Mouse (Mus musculus): ENCODE measurements around the gene Olfr368. TPM values are rescaled to one million over a fixed set of nuclear protein-coding genes. Genes with fewer than 3 reads are reported as not detected.

The Olfr368 gene
- not detected in 2 replicates for polyA plus RNA-seq (2015; fragmentation: Nextera tagmentation; extraction: Ambion mirVana)

GRCm38 (mm10) chr2:37326215-37326614, at the start of gene Olfr368:
Gene Olfr368 (plus strand): TSS chr2:37326515.
- no peak within 1 kb of the TSS for H3K27ac ChIP-seq
- no peaks in the 10 kb centered on the region for H3K9me3 ChIP-seq
- no peak within 1 kb of the TSS for H3K4me3 ChIP-seq
- no peak within 1 kb of the TSS for H3K9ac ChIP-seq
- 89% methylated on average over 1 of the region's 1 CpGs for WGBS
- H3K27me3 ChIP-seq: no peaks in the 10 kb centered on the region
- H3K36me3 ChIP-seq: no peaks in the 10 kb centered on the region
- H3K4me1 ChIP-seq (replicated peaks): no peaks in the 10 kb centered on the region
- H3K4me2 ChIP-seq: no peak within 1 kb of the TSS
- ATAC-seq (ENCODE audit: low FRiP score): no peak

DNA sequence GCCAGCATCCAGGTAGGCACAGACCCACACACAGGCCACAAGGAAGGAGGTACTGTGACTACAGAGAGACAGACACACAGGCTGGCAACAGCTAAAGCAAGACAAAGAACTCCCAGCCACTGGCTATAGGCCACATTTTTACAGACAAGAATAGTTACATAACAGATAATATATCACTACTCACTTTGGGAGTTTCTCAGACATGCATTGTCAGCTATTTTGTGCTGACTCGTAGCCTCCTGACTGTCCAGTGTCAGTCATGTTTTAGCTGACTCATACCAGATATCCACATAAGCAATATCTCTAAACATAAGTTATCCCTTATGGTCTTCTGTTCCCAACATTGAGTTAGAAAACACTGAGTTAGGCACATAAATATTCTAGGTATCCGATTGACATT, 7.0 kb downstream of the Olfr368 start:
- ATAC-seq (ENCODE audit: low FRiP score): no peak

GRCm38 (mm10) chr2:37338497-37339187, 12.3 kb downstream of the Olfr368 start:
- 61% methylated on average over 10 of the region's 10 CpGs for WGBS
- no peak overlapping the region for H3K4me3 ChIP-seq
- H3K9ac ChIP-seq: no peak overlapping the region
- H3K27ac ChIP-seq: no peak overlapping the region
- no peaks in the 10 kb centered on the region for H3K4me1 ChIP-seq (replicated peaks)
- no peak for ATAC-seq (ENCODE audit: low FRiP score)
- H3K9me3 ChIP-seq: no peaks in the 10 kb centered on the region
- H3K36me3 ChIP-seq: no peaks in the 10 kb centered on the region
- no peak overlapping the region for H3K4me2 ChIP-seq
- no peaks in the 10 kb centered on the region for H3K27me3 ChIP-seq

More for the DNA sequence above, 7.0 kb downstream of the Olfr368 start:
- 89% methylated on average over 2 of the region's 2 CpGs for WGBS
- H3K9ac ChIP-seq: no peak overlapping the region
- no peaks in the 10 kb centered on the region for H3K9me3 ChIP-seq
- H3K27ac ChIP-seq: no peak overlapping the region
- no peaks in the 10 kb centered on the region for H3K27me3 ChIP-seq
- H3K36me3 ChIP-seq: no peaks in the 10 kb centered on the region
- H3K4me3 ChIP-seq: no peak overlapping the region
- H3K4me2 ChIP-seq: no peak overlapping the region
- no peaks in the 10 kb centered on the region for H3K4me1 ChIP-seq (replicated peaks)

GRCm38 (mm10) chr2:37351671-37352070, 25.4 kb downstream of the Olfr368 start:
- ATAC-seq (ENCODE audit: low FRiP score): no peak
- Histone ChIP-seq H3K4me3 (no peak overlapping the region), H3K4me1 (replicated peaks) (no peaks in the 10 kb centered on the region), H3K27me3 (no peaks in the 10 kb centered on the region), H3K9me3 (no peaks in the 10 kb centered on the region), H3K4me2 (no peak overlapping the region), H3K36me3 (peaks cover 67% of the 10 kb centered on the region), H3K9ac (no peak overlapping the region), H3K27ac (no peak overlapping the region)
- 93% methylated on average over 7 of the region's 7 CpGs for WGBS

- Histone ChIP-seq H3K27ac (no peak overlapping the region), H3K27me3 (no peaks in the 10 kb centered on the region), H3K9me3 (no peaks in the 10 kb centered on the region), H3K9ac (no peak overlapping the region), H3K4me2 (no peak overlapping the region), H3K36me3 (peaks cover 61% of the 10 kb centered on the region), H3K4me1 (replicated peaks) (peaks cover 15% of the 10 kb centered on the region), H3K4me3 (no peak overlapping the region)
- 98% methylated on average over 5 of the region's 5 CpGs for WGBS
- no peak for ATAC-seq (ENCODE audit: low FRiP score)
These were observed 29.3 kb downstream of the Olfr368 start for GRCm38 (mm10) chr2:37355571-37355970.

- H3K27ac ChIP-seq: peak within 1 kb of the TSS; percentile 95
- peak; percentile 99 for ATAC-seq (ENCODE audit: low FRiP score)
- peak within 1 kb of the TSS; percentile 77 for H3K4me2 ChIP-seq
- no peaks in the 10 kb centered on the region for H3K9me3 ChIP-seq
- H3K9ac ChIP-seq: peak within 1 kb of the TSS; percentile 85
- WGBS: under 1% methylated on average over 42 of the region's 42 CpGs
- H3K27me3 ChIP-seq: no peaks in the 10 kb centered on the region
- peak within 1 kb of the TSS; percentile 77 for H3K4me3 ChIP-seq
- H3K4me1 ChIP-seq (replicated peaks): peaks cover 15% of the 10 kb centered on the region
- H3K36me3 ChIP-seq: peaks cover 30% of the 10 kb centered on the region
These were observed 32.6 kb downstream of the Olfr368 start, which contains the start of gene Pdcl for GRCm38 (mm10) chr2:37358633-37359540. Gene Pdcl (minus strand): TSS chr2:37359332.

DNA sequence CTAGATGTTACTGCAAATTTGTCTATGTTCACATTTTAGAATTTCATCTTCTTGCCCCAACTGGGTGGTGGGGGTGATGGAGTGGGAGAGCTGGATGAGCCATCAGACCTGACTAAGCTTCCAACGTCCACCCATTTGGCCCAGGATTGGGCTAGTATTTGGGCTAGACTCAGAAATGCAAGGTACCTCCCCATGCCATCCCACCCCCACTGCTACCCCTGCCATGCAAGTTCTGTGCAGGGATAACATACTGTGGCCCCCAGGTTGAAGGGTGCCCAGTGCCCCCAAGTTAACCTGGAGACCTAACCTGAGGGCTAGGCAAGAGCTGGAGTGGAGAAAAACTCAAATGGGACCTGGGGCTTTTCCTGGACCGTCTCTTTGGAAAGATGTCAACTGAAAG, 33.6 kb downstream of the Olfr368 start:
- H3K4me2 ChIP-seq: peak overlapping the region; percentile 77; the same call in 1 of the 2 replicates
- H3K4me3 ChIP-seq: no peak overlapping the region
- no peaks in the 10 kb centered on the region for H3K9me3 ChIP-seq
- 95% methylated on average over 2 of the region's 2 CpGs for WGBS
- no peak for ATAC-seq (ENCODE audit: low FRiP score)
- no peak overlapping the region for H3K9ac ChIP-seq
- H3K27me3 ChIP-seq: no peaks in the 10 kb centered on the region
- H3K4me1 ChIP-seq (replicated peaks): peaks cover 15% of the 10 kb centered on the region
- peaks cover 20% of the 10 kb centered on the region for H3K36me3 ChIP-seq
- no peak overlapping the region for H3K27ac ChIP-seq

DNA sequence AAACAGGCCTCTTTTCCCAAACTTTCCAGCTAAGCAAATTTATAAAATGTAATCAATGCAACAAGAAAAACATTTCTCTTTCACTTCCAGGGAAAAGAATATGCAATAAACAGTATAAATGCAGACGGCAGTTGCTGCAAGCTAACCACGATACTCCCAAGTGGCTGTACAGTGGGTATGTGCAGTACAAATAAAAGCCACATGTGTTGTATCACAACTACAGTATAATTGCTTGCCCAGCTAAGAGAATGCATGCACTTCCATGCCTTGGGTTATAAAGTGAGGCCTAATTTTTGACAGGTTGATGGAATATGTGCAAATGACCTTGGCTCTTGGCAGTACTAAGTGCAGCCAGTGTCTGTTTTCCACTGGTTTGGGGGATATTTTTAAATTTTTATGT, 44.3 kb downstream of the Olfr368 start:
- WGBS: 92% methylated on average over 2 of the region's 2 CpGs
- no peak overlapping the region for H3K4me2 ChIP-seq
- ATAC-seq (ENCODE audit: low FRiP score): no peak
- H3K36me3 ChIP-seq: peaks cover 9% of the 10 kb centered on the region
- no peaks in the 10 kb centered on the region for H3K4me1 ChIP-seq (replicated peaks)
- no peak overlapping the region for H3K27ac ChIP-seq
- H3K27me3 ChIP-seq: no peaks in the 10 kb centered on the region
- no peak overlapping the region for H3K9ac ChIP-seq
- no peaks in the 10 kb centered on the region for H3K9me3 ChIP-seq
- no peak overlapping the region for H3K4me3 ChIP-seq

DNA sequence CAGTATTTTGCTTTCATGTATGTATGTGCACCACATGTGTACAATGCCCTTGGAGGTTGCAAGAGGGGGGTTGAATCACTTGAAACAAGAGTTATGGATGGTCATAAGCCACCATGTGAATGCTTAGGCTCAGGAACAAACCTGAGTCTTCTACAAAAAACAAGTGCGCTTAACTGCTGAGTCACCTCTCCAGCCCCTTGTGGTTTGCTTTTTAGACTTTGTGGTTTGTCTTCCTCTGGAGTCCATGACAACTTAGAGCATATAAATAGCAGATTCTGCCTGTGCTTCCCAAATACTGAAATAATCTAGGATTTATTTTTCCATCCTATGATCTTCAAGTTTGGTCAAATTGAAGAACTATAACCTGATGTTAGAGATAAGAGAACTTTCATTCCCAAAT, 49.7 kb downstream of the Olfr368 start:
- Histone ChIP-seq H3K27me3 (no peaks in the 10 kb centered on the region), H3K4me3 (no peak overlapping the region), H3K4me2 (no peak overlapping the region), H3K36me3 (peaks cover 36% of the 10 kb centered on the region), H3K9ac (no peak overlapping the region), H3K4me1 (replicated peaks) (no peaks in the 10 kb centered on the region), H3K27ac (no peak overlapping the region), H3K9me3 (no peaks in the 10 kb centered on the region)
- 90% methylated on average over 1 of the region's 1 CpGs for WGBS
- ATAC-seq (ENCODE audit: low FRiP score): no peak

DNA sequence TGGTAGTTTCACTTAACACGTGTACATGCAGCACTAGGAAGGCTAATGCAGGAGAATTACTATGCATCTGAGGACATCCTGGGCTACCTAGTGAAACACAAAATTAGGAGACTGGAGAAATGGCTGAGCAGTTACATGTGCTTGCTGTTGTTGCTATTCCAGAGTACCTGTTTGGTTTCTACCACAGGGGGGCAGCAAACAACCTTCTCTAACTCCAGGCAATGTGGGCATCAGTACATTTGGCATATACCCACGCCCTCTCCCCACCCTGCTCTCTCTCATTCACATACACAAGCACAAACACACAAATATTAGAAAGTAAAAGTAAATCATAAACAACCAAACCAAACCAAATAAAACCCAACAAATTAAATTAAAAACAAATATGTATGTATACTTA, 53.9 kb downstream of the Olfr368 start:
- WGBS: 60% methylated on average over 2 of the region's 2 CpGs
- Histone ChIP-seq H3K4me1 (replicated peaks) (no peaks in the 10 kb centered on the region), H3K9ac (no peak overlapping the region), H3K4me3 (no peak overlapping the region), H3K36me3 (peaks cover 51% of the 10 kb centered on the region), H3K9me3 (no peaks in the 10 kb centered on the region), H3K27me3 (no peaks in the 10 kb centered on the region), H3K4me2 (no peak overlapping the region), H3K27ac (no peak overlapping the region)
- no peak for ATAC-seq (ENCODE audit: low FRiP score)
